Comparison of ENCODE assay signal across 7 mouse cellular contexts in genomic region chr1:171328839-171329432, GRCm38 (mm10). TPM values are rescaled to one million over a fixed set of nuclear protein-coding genes. Genes with fewer than 3 reads are reported as not detected.
A peak's percentile ranks its signal among the peaks of the same experiment; 100 is the strongest.
DNase-seq lines count a peak whose midpoint lies in the region; ATAC-seq lines count a peak whose summit lies in the region.

Dedd (plus strand) TSS chr1:171329145.

- DNase-seq in adrenal gland, adult 2 months, result peak; percentile 95
- peak; percentile 80 for DNase-seq in embryo, embryonic 11.5 days (ENCODE audit: low read depth, low spot score)
- DNase-seq in gastrocnemius, postnatal 36 days, result peak; percentile 86 to 90
- DNase-seq in left cerebral cortex, postnatal 25 days (ENCODE audit: low spot score in 2 of 2), result peak; percentile 94 to 97
- peak; percentile 94 for DNase-seq in midbrain, embryonic 10.5 days (ENCODE audit: low spot score)
- DNase-seq in right cerebral cortex, postnatal 4 days, result peak; percentile 88

- peak within 1 kb of the TSS; percentile 99 for H3K27ac ChIP-seq in intestine, embryonic 15.5 days
- peak within 1 kb of the TSS; percentile 100 for H3K27ac ChIP-seq in midbrain, embryonic 10.5 days (replicated peaks)

- ATAC-seq in intestine, embryonic 15.5 days, result peak; percentile 96

- peak within 1 kb of the TSS; percentile 77 for H3K4me2 ChIP-seq in intestine, embryonic 15.5 days (replicated peaks)

- under 1% methylated on average over 46 of the region's 48 CpGs for WGBS in intestine, embryonic 15.5 days
- under 1% methylated on average over 38 of the region's 48 CpGs for WGBS in midbrain, embryonic 10.5 days

- H3K36me3 ChIP-seq in intestine, embryonic 15.5 days, result no peaks in the 10 kb centered on the region
- H3K36me3 ChIP-seq in midbrain, embryonic 10.5 days, result peaks cover 11% of the 10 kb centered on the region; the same call in 1 of the 2 replicates

- H3K9ac ChIP-seq in intestine, embryonic 15.5 days, result peak within 1 kb of the TSS; percentile 95

- intact Hi-C loops in gastrocnemius, postnatal 36 days (cut with DNase I), result loop anchor here (5.0 kb wide), 1 partner anchor 37 kb away; no protein-coding TSS in a partner anchor
- intact Hi-C loops in left cerebral cortex, postnatal 25 days (cut with DNase I), result loop anchor here (2.0 to 5.0 kb wide), 2 partner anchors 34 to 107 kb away; partner anchors contain the start of genes Tomm40l and Ufc1

- no peaks in the 10 kb centered on the region for H3K9me3 ChIP-seq in intestine, embryonic 15.5 days
- no peaks in the 10 kb centered on the region for H3K9me3 ChIP-seq in midbrain, embryonic 10.5 days (replicated peaks)

- H3K27me3 ChIP-seq in intestine, embryonic 15.5 days (replicated peaks), result no peaks in the 10 kb centered on the region
- no peaks in the 10 kb centered on the region for H3K27me3 ChIP-seq in midbrain, embryonic 10.5 days (ENCODE audit: low read depth, poor library complexity, severe bottlenecking)

- peaks cover 16% of the 10 kb centered on the region; the same call in 1 of the 2 replicates for H3K4me1 ChIP-seq in intestine, embryonic 15.5 days (replicated peaks)
- peaks cover 39% of the 10 kb centered on the region for H3K4me1 ChIP-seq in midbrain, embryonic 10.5 days

- H3K4me3 ChIP-seq in intestine, embryonic 15.5 days (replicated peaks), result peak within 1 kb of the TSS; percentile 93
- peak within 1 kb of the TSS; percentile 88 for H3K4me3 ChIP-seq in midbrain, embryonic 10.5 days

RNA-seq across cellular contexts. Expression of gene Dedd, which starts in this region (rescaled TPM):
- 10 to 100 TPM; 31.7 to 33.5 TPM for total RNA-seq in adrenal gland, adult 2 months (2021)
- 19.9 and 20.0 TPM in 2 replicates for polyA plus RNA-seq in adrenal gland, adult 2 months (2012; rRNA removed)
- total RNA-seq in gastrocnemius, postnatal 36 days (2021), result 10 to 100 TPM; 26.6 to 31.1 TPM
- 40.6 and 44.5 TPM in 2 replicates for polyA plus RNA-seq in intestine, embryonic 15.5 days (2015; fragmentation: Nextera tagmentation; extraction: Ambion mirVana)
- total RNA-seq in left cerebral cortex, postnatal 25 days (2021), result 10 to 100 TPM; 38.2 to 39.8 TPM
- polyA plus RNA-seq in midbrain, embryonic 10.5 days (2016; fragmentation: Nextera tagmentation; extraction: Ambion mirVana), result 48.5 and 48.9 TPM in 2 replicates

Comparison
In these comparisons a context has a peak if more than half of its experiments do, and no peak if none do; other contexts are left out.
1. Peak in every context shown above with its lines: DNase-seq, ATAC-seq, H3K4me3 ChIP-seq and H3K27ac ChIP-seq.